Mouse (Mus musculus) layer of hippocampus, postnatal 25 days (tissue): ENCODE data around the gene Alox15. TPM values are rescaled to one million over a fixed set of nuclear protein-coding genes. Genes with fewer than 3 reads are reported as not detected.
"Not testable (repeated sequence)": the region's sequence is repeated elsewhere in the genome, so short reads cannot be mapped to it uniquely, and the experiment has no call there.

Experiments
- DNase-seq, 2 experiments: peaks; one replicate each; pipeline ENCODE4 v3.0.0; 2022; ENCODE audit warnings: mixed read lengths in 2 of 2, low spot score in 1 of 2; ENCODE audit errors: extremely low spot score in 1 of 2
- total RNA-seq, 2 experiments: library from RNA; stranded (reverse); gene quantifications; 2 replicates each; pipeline ENCODE4 v1.2.3; 2021

Gene Alox15
- total RNA-seq = not detected

GRCm38 (mm10) chr11:70351868-70352267, at the start of gene Alox15:
Alox15 (minus strand) TSS chr11:70352031.
- no peak for DNase-seq

DNA sequence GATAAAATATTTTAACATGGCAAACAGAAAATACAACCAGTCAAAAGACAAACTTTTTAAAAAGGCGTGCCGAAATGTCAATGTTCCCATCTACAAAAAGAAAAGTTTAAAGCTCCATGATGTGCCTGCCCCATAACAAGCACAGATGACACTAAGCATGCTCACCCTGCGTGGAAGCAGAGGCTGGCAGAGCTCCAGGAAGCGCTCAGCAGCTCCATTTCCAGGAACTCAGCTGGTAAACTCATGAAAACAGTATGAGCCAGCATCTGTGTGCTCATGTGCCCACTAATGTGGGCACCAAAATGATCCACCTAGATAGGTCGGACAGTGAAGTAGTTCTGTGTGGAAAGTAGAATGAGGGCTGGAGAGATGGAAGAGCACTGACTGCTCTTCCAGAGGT, 37.6 kb upstream of the Alox15 start:
- DNase-seq = peak in 1 of 2 experiments; percentile 45

DNA sequence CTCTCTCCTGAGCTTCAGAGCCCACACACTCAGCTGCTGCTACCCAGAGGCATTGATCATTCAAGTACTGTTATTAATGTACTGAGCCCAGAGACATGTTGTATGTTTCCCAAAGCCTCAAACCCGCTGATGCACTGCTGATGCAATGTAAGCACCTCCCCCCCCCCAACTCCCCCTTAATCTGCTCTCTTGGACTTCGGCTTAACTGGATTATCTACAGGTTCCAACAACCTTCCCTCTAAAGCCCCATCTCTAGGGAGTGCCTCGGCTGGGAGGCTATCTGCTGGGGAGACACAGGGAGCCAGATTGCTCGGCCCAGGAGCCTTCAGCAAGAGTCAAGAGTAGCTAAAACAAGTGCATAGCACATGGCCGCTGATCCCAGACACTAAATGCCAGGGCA, 35.6 kb upstream of the Alox15 start:
- no peak for DNase-seq

GRCm38 (mm10) chr11:70384136-70384535, 32.3 kb upstream of the Alox15 start:
- DNase-seq = no peak

- DNase-seq = no peak
Observed at GRCm38 (mm10) chr11:70381330-70381729, 29.5 kb upstream of the Alox15 start.

- no peak for DNase-seq
Observed at GRCm38 (mm10) chr11:70380478-70381005, 28.7 kb upstream of the Alox15 start.

- DNase-seq = no peak
Observed at GRCm38 (mm10) chr11:70376054-70376453, 24.2 kb upstream of the Alox15 start.

GRCm38 (mm10) chr11:70374302-70374701, 22.5 kb upstream of the Alox15 start:
- DNase-seq = no peak

DNA sequence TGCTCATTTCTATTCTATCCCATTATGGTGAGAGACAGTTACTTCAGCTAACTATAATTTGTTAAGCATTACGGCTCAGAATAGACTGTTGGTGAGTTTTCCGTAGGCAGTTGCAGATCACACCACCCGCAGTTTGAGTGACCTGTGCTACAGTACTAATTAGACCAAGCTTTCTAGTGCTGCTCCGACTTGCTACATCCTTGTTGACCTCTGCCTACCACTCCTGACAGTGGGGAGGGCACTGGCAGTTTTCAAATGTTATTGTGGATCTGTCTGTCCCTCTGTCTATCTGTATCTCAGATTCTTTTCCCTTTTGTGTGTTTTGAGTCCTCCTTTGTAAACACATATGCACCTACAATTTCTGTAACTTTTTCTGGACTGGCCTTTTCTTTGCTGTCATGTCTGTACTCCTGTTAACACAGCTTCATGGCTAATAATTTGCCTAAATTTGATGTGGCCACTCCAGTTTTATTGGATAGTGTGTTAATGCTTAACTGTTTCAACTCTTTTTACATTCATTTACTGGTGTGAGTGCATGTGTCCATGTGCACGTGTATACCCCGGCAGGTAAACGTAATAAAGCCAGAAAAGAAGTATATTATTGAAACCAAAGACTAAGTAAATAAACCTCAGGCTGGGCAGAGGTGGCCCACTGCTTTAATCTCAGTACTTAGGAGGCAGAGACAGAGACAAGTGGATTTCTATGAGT, 21.2 kb upstream of the Alox15 start:
- no peak for DNase-seq

DNA sequence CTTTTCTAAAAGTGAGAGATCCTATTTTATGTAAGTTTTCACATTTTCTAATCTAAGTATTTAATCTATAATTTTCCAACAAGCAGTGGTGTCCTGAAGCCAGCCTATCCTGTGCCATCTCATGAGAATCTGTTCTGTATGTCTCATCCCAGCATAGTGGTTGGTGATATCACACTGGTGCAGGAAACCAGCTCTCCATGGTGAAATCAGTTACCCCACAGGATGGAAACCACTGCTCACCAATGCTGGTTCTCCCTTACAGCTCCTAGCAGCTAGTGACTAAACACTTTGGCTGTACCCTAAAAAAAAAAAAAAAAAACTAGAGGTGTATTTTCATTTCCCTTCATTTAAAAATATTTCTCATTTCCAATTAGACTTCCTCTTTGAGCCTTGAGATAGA, 20.6 kb upstream of the Alox15 start:
- no peak for DNase-seq

DNA sequence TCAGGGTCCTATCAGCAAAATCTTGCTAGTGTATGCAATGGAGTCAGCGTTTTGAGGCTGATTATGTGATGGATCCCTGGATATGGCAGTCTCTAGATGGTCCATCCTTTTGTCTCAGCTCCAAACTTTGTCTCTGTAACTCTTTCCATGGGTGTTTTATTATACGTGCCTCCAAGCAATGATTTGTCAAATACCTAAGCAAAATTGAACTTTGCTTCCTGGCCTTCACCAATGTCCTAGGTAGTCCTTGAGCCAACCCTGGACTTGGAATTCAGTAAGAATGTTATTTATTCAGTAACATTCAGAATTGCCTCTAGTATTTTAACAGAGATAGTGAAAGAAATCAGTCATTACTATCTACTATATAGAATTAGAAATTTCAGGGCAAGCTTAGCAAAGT, 16.8 kb upstream of the Alox15 start:
- DNase-seq = not testable (repeated sequence)

- not testable (repeated sequence) for DNase-seq
Observed at GRCm38 (mm10) chr11:70367701-70368100, 15.9 kb upstream of the Alox15 start.

GRCm38 (mm10) chr11:70348630-70349029, 3.2 kb downstream of the Alox15 start:
- no peak for DNase-seq

DNA sequence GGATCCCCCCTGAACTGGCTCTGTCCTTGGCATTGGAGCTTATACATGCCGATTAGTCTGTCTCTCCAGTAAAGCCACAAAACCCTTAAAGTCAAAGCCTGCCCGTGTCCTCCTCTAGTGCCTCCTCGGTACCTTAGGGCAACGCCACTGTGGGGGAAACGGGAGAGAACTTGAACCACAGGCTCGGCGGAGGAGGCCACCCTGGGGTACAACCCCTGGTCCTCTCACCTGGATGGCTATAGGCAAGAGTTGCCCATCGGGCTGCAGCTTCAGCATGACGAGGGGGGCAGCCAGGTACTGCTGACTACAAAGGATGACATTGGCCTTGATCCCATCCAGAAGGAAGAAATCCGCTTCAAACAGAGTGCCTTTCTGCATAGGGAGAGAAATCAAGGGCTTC, 4.0 kb downstream of the Alox15 start:
- DNase-seq = no peak

GRCm38 (mm10) chr11:70345546-70345945, 6.3 kb downstream of the Alox15 start:
- DNase-seq = no peak

- no peak for DNase-seq
Observed at GRCm38 (mm10) chr11:70345061-70345460, 6.8 kb downstream of the Alox15 start.

DNA sequence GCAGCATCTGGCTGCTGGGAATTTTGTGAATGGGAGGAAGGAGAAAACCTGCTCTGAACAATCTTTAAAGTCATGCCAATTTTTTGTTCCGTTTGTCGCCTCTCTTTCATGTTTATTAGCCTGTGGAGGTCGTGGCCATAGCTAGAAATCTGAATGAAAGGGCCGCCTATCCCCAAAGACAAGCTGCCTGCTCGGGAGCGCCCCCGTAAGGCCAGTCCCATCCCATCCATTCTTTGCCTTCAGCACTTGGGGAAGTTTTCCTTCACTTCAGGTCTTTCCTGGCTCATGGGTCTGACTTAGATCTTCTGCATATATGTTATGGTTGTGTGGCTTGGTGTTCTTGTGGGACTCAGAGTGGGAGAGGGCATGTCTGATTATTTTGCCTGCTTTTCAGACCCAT, 12.3 kb downstream of the Alox15 start:
- no peak for DNase-seq

DNA sequence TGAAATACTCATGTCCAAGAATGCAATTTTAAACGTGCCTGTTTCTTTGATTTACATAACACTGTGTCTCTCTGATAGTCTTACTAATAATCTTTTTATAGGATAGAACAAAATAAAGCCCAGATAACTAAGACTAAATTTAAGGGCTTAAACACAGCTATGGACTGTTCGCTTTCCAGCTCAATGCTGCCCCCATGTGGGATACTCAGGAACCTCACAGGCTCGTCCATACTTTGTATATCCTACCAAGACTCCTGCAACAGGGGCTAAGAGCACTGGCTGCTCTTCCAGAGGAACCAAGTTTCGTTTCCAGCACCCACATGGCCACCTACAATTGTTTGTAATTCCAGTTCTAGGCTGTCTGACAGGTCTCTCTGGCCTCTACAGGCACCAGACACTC, 17.4 kb downstream of the Alox15 start:
- peak; percentile 36 to 78 for DNase-seq

GRCm38 (mm10) chr11:70324726-70325125, 27.1 kb downstream of the Alox15 start:
- no peak for DNase-seq

- DNase-seq = no peak
Observed at GRCm38 (mm10) chr11:70322528-70322927, 29.3 kb downstream of the Alox15 start, which contains the start of gene Alox12e. Alox12e (minus strand) TSS chr11:70322628.

- peak; percentile 13 to 59 for DNase-seq
Observed at GRCm38 (mm10) chr11:70321664-70322063, 30.2 kb downstream of the Alox15 start.

DNA sequence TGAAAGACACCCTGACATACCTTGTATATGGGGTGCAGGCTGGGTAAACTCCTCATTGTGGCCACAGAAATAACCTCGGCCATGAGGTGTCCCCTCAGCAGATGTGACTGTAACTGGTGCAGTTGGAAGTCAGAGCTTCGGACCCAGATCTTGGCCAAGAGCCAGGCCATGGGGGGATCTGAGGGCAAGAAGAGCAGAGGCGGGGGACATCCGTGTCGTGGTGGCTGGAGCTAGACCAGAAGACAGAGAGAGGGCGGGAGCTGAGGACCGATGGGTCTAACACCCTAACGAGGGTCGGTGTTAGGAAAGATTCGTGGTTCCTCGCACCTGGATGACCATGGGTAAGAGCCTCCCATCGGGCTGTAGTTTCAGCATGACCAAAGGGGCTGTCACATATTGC, 32.2 kb downstream of the Alox15 start:
- no peak for DNase-seq
